Mouse (Mus musculus): ENCODE results near the gene Nceh1. TPM values are rescaled to one million over a fixed set of nuclear protein-coding genes. Genes with fewer than 3 reads are reported as not detected.
A peak's percentile ranks its signal among the peaks of the same experiment; 100 is the strongest.

The Nceh1 gene
- polyA plus RNA-seq, 1 experiment: 15.5 TPM

GRCm38 (mm10) chr3:27320613-27321495, 138.1 kb downstream of the Nceh1 start:
- Histone ChIP-seq H3K4me1 (ENCODE audit: control insufficient read depth, insufficient read depth, insufficient read length, low read length) (peaks cover 23% of the 10 kb centered on the region), H3K36me3 (ENCODE audit: control insufficient read depth, insufficient read depth, low read length) (peaks cover 13% of the 10 kb centered on the region), H3K4me3 (ENCODE audit: low read depth, low read length) (0 out of 2 replicates have a peak overlapping the region, but pooled peaks have one; percentile 16), H3K27ac (ENCODE audit: insufficient read depth, low read depth, low read length) (peak overlapping the region; percentile 89), H3K27me3 (ENCODE audit: control insufficient read depth, insufficient read depth, low read length) (no peaks in the 10 kb centered on the region)
- 47% methylated on average over 9 of the region's 9 CpGs for WGBS
- TF ChIP-seq CTCF (IDR thresholded peaks at IDR 0.05; ENCODE audit: extremely low read depth, insufficient read length, insufficient replicate concordance, low read depth, low read length) (no peak), POLR2A (IDR thresholded peaks at IDR 0.05; ENCODE audit: low read depth, low read length) (no peak)

- H3K4me3 ChIP-seq (ENCODE audit: low read depth, low read length): 0 out of 2 replicates have a peak overlapping the region, but pooled peaks have one; percentile 14
- WGBS: 76% methylated on average over 9 of the region's 9 CpGs
- H3K36me3 ChIP-seq (ENCODE audit: control insufficient read depth, insufficient read depth, low read length): peaks cover 25% of the 10 kb centered on the region
- no peaks in the 10 kb centered on the region for H3K27me3 ChIP-seq (ENCODE audit: control insufficient read depth, insufficient read depth, low read length)
- TF ChIP-seq POLR2A (IDR thresholded peaks at IDR 0.05; ENCODE audit: low read depth, low read length) (no peak), CTCF (IDR thresholded peaks at IDR 0.05; ENCODE audit: extremely low read depth, insufficient read length, insufficient replicate concordance, low read depth, low read length) (no peak)
- H3K27ac ChIP-seq (ENCODE audit: insufficient read depth, low read depth, low read length): peak overlapping the region; percentile 51
- H3K4me1 ChIP-seq (ENCODE audit: control insufficient read depth, insufficient read depth, insufficient read length, low read length): peaks cover 21% of the 10 kb centered on the region
Observed at GRCm38 (mm10) chr3:27322591-27322990, 139.8 kb downstream of the Nceh1 start.

GRCm38 (mm10) chr3:27323551-27323950, 140.8 kb downstream of the Nceh1 start:
- peaks cover 35% of the 10 kb centered on the region for H3K36me3 ChIP-seq (ENCODE audit: control insufficient read depth, insufficient read depth, low read length)
- H3K4me3 ChIP-seq (ENCODE audit: low read depth, low read length): no peak overlapping the region
- no peaks in the 10 kb centered on the region for H3K27me3 ChIP-seq (ENCODE audit: control insufficient read depth, insufficient read depth, low read length)
- 27% methylated on average over 5 of the region's 5 CpGs for WGBS
- no peak for TF ChIP-seq POLR2A (IDR thresholded peaks at IDR 0.05; ENCODE audit: low read depth, low read length)
- peaks cover 21% of the 10 kb centered on the region for H3K4me1 ChIP-seq (ENCODE audit: control insufficient read depth, insufficient read depth, insufficient read length, low read length)
- H3K27ac ChIP-seq (ENCODE audit: insufficient read depth, low read depth, low read length): peak overlapping the region; percentile 51

- no peak for TF ChIP-seq POLR2A (IDR thresholded peaks at IDR 0.05; ENCODE audit: low read depth, low read length)
- TF ChIP-seq CTCF (IDR thresholded peaks at IDR 0.05; ENCODE audit: extremely low read depth, insufficient read length, insufficient replicate concordance, low read depth, low read length): no peak
- Histone ChIP-seq H3K4me3 (ENCODE audit: low read depth, low read length) (no peak overlapping the region), H3K27me3 (ENCODE audit: control insufficient read depth, insufficient read depth, low read length) (no peaks in the 10 kb centered on the region), H3K4me1 (ENCODE audit: control insufficient read depth, insufficient read depth, insufficient read length, low read length) (peaks cover 13% of the 10 kb centered on the region; the same call in 1 of the 2 replicates), H3K36me3 (ENCODE audit: control insufficient read depth, insufficient read depth, low read length) (peaks cover 52% of the 10 kb centered on the region), H3K27ac (ENCODE audit: insufficient read depth, low read depth, low read length) (no peak overlapping the region)
- WGBS: 51% methylated on average over 4 of the region's 4 CpGs
Observed at GRCm38 (mm10) chr3:27326633-27327191, 143.9 kb downstream of the Nceh1 start.

- Histone ChIP-seq H3K27ac (ENCODE audit: insufficient read depth, low read depth, low read length) (no peak overlapping the region), H3K4me3 (ENCODE audit: low read depth, low read length) (no peak overlapping the region), H3K27me3 (ENCODE audit: control insufficient read depth, insufficient read depth, low read length) (no peaks in the 10 kb centered on the region), H3K36me3 (ENCODE audit: control insufficient read depth, insufficient read depth, low read length) (peaks cover 69% of the 10 kb centered on the region), H3K4me1 (ENCODE audit: control insufficient read depth, insufficient read depth, insufficient read length, low read length) (peaks cover 2% of the 10 kb centered on the region; the same call in 1 of the 2 replicates)
- no peak for TF ChIP-seq CTCF (IDR thresholded peaks at IDR 0.05; ENCODE audit: extremely low read depth, insufficient read length, insufficient replicate concordance, low read depth, low read length)
- TF ChIP-seq POLR2A (IDR thresholded peaks at IDR 0.05; ENCODE audit: low read depth, low read length): no peak
- WGBS: 81% methylated on average over 5 of the region's 5 CpGs
Observed at GRCm38 (mm10) chr3:27330706-27331105, 147.9 kb downstream of the Nceh1 start.

Other genes with a start within 250 kb of the Nceh1 start
- 0.60 and 1.4 TPM in 2 replicates for gene Ect2, start 29.1 kb upstream of the Nceh1 start, polyA plus RNA-seq (2012; rRNA removed)
- gene Tnfsf10, start 134.1 kb downstream of the Nceh1 start, polyA plus RNA-seq (2012; rRNA removed): 3.5 and 10.0 TPM in 2 replicates
- gene Ghsr, start 188.4 kb downstream of the Nceh1 start, polyA plus RNA-seq (2012; rRNA removed): 0.03 TPM in 1 of 2 replicates, not detected in the other

Measured in small intestine, adult 2 months (tissue).